Mouse (Mus musculus): ENCODE results near the gene Morc1. TPM values are rescaled to one million over a fixed set of nuclear protein-coding genes. Genes with fewer than 3 reads are reported as not detected.

The Morc1 gene
- polyA plus RNA-seq, 1 experiment from 2014 or later, result 0.05 TPM

DNA sequence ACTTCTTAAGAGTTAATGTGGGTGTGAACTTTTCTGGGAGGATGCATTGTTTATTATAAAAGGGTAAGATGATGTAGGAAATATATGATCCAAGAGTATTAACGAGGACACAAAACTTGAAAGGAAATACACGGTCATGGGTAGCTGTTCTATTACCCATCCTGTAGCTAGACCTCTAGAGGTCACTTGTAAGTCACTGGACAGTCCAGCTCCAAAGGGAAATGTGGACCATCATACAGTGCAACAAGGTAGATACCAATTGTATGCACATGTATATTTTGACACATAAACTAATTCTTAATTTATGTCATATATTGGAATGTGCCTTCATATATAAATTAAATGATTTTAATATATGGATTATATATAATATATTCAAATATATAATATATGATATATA lies 245.2 kb downstream of the Morc1 start:
- Histone ChIP-seq H3K27ac (no peak overlapping the region), H3K9ac (no peak overlapping the region), H3K9me3 (no peaks in the 10 kb centered on the region), H3K36me3 (no peaks in the 10 kb centered on the region), H3K4me3 (no peak overlapping the region), H3K27me3 (no peaks in the 10 kb centered on the region), H3K4me2 (no peak overlapping the region), H3K4me1 (replicated peaks) (no peaks in the 10 kb centered on the region)
- 83% methylated on average over 2 of the region's 2 CpGs for WGBS
- no peak for ATAC-seq (ENCODE audit: low FRiP score)

DNA sequence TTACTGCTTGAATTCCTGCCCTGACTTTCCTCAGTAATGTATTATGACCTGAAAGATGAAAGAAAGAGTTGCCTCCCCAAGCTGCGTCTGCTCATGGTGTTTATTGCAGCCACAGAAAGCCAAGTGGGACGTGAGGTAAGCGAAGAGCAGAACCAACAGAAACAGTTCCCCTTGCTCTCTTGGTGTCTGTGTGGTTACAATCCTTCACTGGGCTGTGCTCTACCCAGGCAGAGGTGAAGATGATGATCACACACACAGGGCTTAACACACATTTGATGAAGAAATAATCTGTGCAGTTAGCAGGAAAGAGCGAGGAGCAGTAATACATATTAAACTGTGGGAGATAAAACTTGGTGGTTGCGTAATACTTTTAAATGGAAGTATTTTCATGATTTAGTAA lies 246.3 kb downstream of the Morc1 start:
- Histone ChIP-seq H3K27ac (no peak overlapping the region), H3K4me2 (no peak overlapping the region), H3K4me1 (replicated peaks) (no peaks in the 10 kb centered on the region), H3K36me3 (no peaks in the 10 kb centered on the region), H3K9ac (no peak overlapping the region), H3K27me3 (no peaks in the 10 kb centered on the region), H3K4me3 (no peak overlapping the region), H3K9me3 (no peaks in the 10 kb centered on the region)
- no peak for ATAC-seq (ENCODE audit: low FRiP score)
- 92% methylated on average over 5 of the region's 5 CpGs for WGBS

DNA sequence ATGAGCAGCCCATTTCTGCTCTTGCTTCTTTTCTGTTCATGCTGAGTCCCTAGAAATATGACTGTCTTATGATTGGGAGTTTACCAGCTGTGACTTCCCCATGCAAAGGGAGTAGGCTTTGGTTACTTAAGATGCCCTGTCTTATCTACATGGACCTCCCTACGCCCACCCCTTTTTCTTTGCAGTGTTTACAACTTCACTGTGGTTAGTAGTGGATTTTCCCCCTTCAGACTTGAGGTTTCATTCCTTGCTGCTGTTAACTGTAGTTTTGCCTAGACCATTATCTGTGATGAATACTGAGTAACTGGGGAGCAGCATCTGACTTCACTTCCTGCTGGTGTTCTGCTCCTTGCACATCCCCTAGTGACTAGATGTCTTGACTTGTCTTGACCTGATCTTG lies 247.0 kb downstream of the Morc1 start:
- Histone ChIP-seq H3K36me3 (no peaks in the 10 kb centered on the region), H3K9me3 (no peaks in the 10 kb centered on the region), H3K27ac (no peak overlapping the region), H3K4me1 (replicated peaks) (no peaks in the 10 kb centered on the region), H3K4me2 (no peak overlapping the region), H3K9ac (no peak overlapping the region), H3K27me3 (no peaks in the 10 kb centered on the region), H3K4me3 (no peak overlapping the region)
- ATAC-seq (ENCODE audit: low FRiP score), result no peak
- 96% methylated on average over 1 of the region's 1 CpGs for WGBS

Other genes with a start within 250 kb of the Morc1 start
- gene Dppa4, start 147.5 kb upstream of the Morc1 start, polyA plus RNA-seq (2015; fragmentation: Nextera tagmentation; extraction: Ambion mirVana), result not detected in 2 replicates
- gene Dppa2, start 127.3 kb upstream of the Morc1 start, polyA plus RNA-seq (2015; fragmentation: Nextera tagmentation; extraction: Ambion mirVana), result 0.10 TPM in 1 of 2 replicates, not detected in the other
- not detected in 2 replicates for gene Gm5485, start 18.8 kb upstream of the Morc1 start, polyA plus RNA-seq (2015; fragmentation: Nextera tagmentation; extraction: Ambion mirVana)